Mouse (Mus musculus) erythroblast, embryonic 14.5 days (primary cell): ENCODE data around the gene Serpind1. TPM values are rescaled to one million over a fixed set of nuclear protein-coding genes. Genes with fewer than 3 reads are reported as not detected.
A peak's percentile ranks its signal among the peaks of the same experiment; 100 is the strongest.

ENCODE experiments used
- H3K27me3 ChIP-seq: 2 replicates; pipeline ENCODE4 v1.6.1; 2012; ENCODE audit warnings: inconsistent platforms; ENCODE audit not compliant: control insufficient read depth
- H3K36me3 ChIP-seq: 2 replicates; pipeline ENCODE4 v1.6.1; 2012; ENCODE audit warnings: mild to moderate bottlenecking, inconsistent platforms; ENCODE audit not compliant: control insufficient read depth
- H3K4me1 ChIP-seq: 2 replicates; pipeline ENCODE4 v1.6.1; 2012; ENCODE audit warnings: inconsistent platforms; ENCODE audit not compliant: control insufficient read depth
- H3K4me3 ChIP-seq: replicated peaks from 2 replicates; pipeline ENCODE3; 2012; ENCODE audit warnings: moderate library complexity, mild to moderate bottlenecking, inconsistent platforms
- H3K9me3 ChIP-seq: 2 replicates; pipeline ENCODE4 v1.6.1; 2012; ENCODE audit warnings: low read length, inconsistent platforms, mixed read lengths; ENCODE audit not compliant: control insufficient read depth
- GATA1 ChIP-seq: IDR thresholded peaks from 2 replicates; pipeline ENCODE4 v1.6.1; 2012; ENCODE audit warnings: low read length, inconsistent platforms, mixed read lengths
- TAL1 ChIP-seq: IDR thresholded peaks from 3 replicates; pipeline ENCODE4 v1.6.1; 2012; ENCODE audit warnings: low read length, inconsistent platforms, mixed read lengths
- polyA plus RNA-seq: library from polyadenylated mRNA; stranded (reverse); fragments of >175 nt; gene quantifications from 2 replicates; pipeline ENCODE4 v1.2.3, GENCODE M21; 2012

Serpind1 gene
- polyA plus RNA-seq, 1 experiment, result not detected

GRCm38 (mm10) chr16:17312531-17312930, 18.6 kb upstream of the Serpind1 start:
- no peaks in the 10 kb centered on the region for H3K4me1 ChIP-seq
- H3K27me3 ChIP-seq, result no peaks in the 10 kb centered on the region
- peaks cover 63% of the 10 kb centered on the region for H3K36me3 ChIP-seq
- H3K9me3 ChIP-seq, result no peaks in the 10 kb centered on the region
- TF ChIP-seq TAL1 (no peak), GATA1 (no peak)
- H3K4me3 ChIP-seq, result no peak overlapping the region

DNA sequence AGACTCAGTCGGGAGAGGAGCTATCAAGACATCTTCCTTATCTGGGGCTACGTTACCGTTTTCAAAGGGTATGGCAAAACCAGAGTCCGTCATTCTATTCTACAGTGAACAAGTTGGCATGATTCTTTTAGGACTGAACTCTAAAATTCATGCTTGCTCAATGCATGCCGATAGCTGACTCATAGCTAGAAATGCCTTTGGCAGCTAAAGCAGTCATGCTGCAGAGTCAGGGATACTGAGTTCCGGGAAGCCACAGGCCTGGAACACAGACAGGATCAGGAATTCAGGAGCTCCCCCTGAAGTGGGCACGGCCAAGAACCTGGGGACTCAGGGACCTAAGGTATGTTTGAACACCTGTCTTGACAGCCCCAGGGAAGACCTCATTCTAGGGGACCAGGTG, 14.6 kb upstream of the Serpind1 start:
- Histone ChIP-seq H3K4me3 (no peak overlapping the region), H3K36me3 (peaks cover 51% of the 10 kb centered on the region), H3K4me1 (no peaks in the 10 kb centered on the region), H3K9me3 (no peaks in the 10 kb centered on the region), H3K27me3 (no peaks in the 10 kb centered on the region)
- no peak for TF ChIP-seq TAL1
- no peak for TF ChIP-seq GATA1

- no peak overlapping the region for H3K4me3 ChIP-seq
Observed at GRCm38 (mm10) chr16:17321481-17321880, 9.7 kb upstream of the Serpind1 start.

GRCm38 (mm10) chr16:17324745-17325144, 6.4 kb upstream of the Serpind1 start:
- Histone ChIP-seq H3K9me3 (no peaks in the 10 kb centered on the region), H3K36me3 (peaks cover 28% of the 10 kb centered on the region), H3K4me1 (no peaks in the 10 kb centered on the region), H3K4me3 (no peak overlapping the region), H3K27me3 (no peaks in the 10 kb centered on the region)
- no peak for TF ChIP-seq GATA1
- no peak for TF ChIP-seq TAL1

More at GRCm38 (mm10) chr16:17321481-17321880, 9.7 kb upstream of the Serpind1 start:
- Histone ChIP-seq H3K9me3 (no peaks in the 10 kb centered on the region), H3K27me3 (no peaks in the 10 kb centered on the region), H3K36me3 (peaks cover 47% of the 10 kb centered on the region), H3K4me1 (no peaks in the 10 kb centered on the region)
- TF ChIP-seq TAL1 (no peak), GATA1 (no peak)

DNA sequence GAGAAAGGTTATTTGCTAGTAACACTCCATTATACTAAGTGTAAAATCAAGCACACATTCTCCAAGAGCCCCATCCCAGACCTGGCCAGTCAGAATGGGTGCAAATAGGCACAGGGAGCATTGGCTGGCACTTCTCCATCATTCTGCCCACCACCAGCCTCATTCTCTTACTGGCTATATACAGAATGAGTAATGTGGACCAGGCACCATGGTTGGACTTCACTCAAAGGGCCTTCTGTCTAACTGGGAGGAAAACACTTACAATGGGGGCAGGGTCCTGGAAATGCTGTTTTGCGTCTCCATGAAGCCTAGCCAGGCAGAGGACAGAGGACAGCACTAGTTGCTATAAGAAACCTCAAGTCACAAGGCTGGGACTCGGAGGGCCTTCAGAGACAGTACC, 5.1 kb upstream of the Serpind1 start:
- no peak overlapping the region for H3K4me3 ChIP-seq
- no peaks in the 10 kb centered on the region for H3K9me3 ChIP-seq
- TF ChIP-seq TAL1 (no peak), GATA1 (no peak)
- peaks cover 28% of the 10 kb centered on the region for H3K36me3 ChIP-seq
- no peaks in the 10 kb centered on the region for H3K27me3 ChIP-seq
- no peaks in the 10 kb centered on the region for H3K4me1 ChIP-seq

- no peaks in the 10 kb centered on the region for H3K9me3 ChIP-seq
- H3K36me3 ChIP-seq, result peaks cover 10% of the 10 kb centered on the region
Observed at GRCm38 (mm10) chr16:17329848-17330570, 1.2 kb upstream of the Serpind1 start.

DNA sequence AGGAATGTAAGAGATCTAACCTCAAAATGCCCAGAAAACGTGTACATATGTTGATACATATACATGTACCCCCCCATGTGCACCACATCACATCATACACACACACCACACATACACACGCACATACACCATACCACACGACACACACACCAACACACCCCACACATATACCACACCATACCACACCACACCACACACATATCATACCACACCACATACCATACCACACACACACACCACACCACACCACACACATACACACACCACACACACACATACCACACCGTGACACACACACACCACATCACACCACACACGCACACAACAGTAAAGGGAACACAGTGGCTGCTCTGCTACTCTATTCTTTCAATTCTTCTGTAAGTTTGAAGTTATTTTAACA, 684 bp downstream of the Serpind1 start:
- TF ChIP-seq GATA1 (no peak), TAL1 (no peak)
- Histone ChIP-seq H3K36me3 (peaks cover 8% of the 10 kb centered on the region), H3K4me3 (peak overlapping the region; percentile 57)

More at GRCm38 (mm10) chr16:17329848-17330570, 1.2 kb upstream of the Serpind1 start:
- no peak for TF ChIP-seq TAL1
- no peak for TF ChIP-seq GATA1
- Histone ChIP-seq H3K4me1 (no peaks in the 10 kb centered on the region), H3K27me3 (no peaks in the 10 kb centered on the region), H3K4me3 (no peak overlapping the region)

DNA sequence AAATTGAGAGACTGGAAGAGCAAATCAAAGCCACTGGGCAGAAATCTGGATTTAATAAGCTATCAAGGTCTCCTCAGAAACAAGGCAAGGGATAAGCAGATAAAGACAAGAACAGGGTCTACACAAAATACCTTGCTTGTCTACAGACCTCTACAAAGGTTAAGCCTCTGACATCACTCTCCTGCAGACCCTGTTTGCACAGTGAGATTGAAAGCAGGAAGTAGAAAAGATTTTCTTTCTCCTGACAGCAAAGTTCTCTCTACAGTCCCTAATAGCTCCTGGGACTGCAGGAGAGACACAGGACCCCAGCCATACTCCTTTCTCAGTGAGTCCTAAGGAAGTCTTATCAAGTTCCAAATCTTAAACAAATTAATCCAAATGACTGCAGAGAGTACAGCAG, 3.4 kb downstream of the Serpind1 start:
- Histone ChIP-seq H3K4me3 (no peak overlapping the region), H3K9me3 (no peaks in the 10 kb centered on the region), H3K27me3 (no peaks in the 10 kb centered on the region), H3K36me3 (peaks cover 17% of the 10 kb centered on the region), H3K4me1 (no peaks in the 10 kb centered on the region)
- TF ChIP-seq TAL1 (no peak), GATA1 (no peak)

More for the DNA sequence above, 684 bp downstream of the Serpind1 start:
- no peaks in the 10 kb centered on the region for H3K27me3 ChIP-seq
- H3K9me3 ChIP-seq, result no peaks in the 10 kb centered on the region
- no peaks in the 10 kb centered on the region for H3K4me1 ChIP-seq

DNA sequence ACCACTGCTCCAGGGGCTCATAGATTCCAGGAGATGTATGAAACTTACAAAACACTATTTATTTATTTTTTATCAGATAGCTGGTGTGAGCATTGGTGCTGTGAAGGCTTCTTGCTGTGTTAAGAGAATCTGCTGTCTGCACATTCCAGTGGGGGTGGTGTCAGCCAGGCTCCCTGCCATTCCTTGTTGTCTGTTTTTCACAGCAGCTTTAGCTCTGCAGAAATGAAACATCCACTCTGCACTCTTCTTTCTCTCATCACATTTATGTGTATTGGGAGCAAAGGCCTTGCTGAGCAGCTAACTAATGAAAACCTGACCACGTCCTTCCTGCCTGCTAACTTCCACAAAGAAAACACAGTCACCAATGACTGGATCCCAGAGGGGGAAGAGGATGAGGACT, 4.9 kb downstream of the Serpind1 start:
- H3K27me3 ChIP-seq, result no peaks in the 10 kb centered on the region
- peaks cover 24% of the 10 kb centered on the region for H3K36me3 ChIP-seq
- TF ChIP-seq GATA1 (no peak), TAL1 (no peak)
- no peak overlapping the region for H3K4me3 ChIP-seq
- H3K4me1 ChIP-seq, result no peaks in the 10 kb centered on the region
- H3K9me3 ChIP-seq, result no peaks in the 10 kb centered on the region

DNA sequence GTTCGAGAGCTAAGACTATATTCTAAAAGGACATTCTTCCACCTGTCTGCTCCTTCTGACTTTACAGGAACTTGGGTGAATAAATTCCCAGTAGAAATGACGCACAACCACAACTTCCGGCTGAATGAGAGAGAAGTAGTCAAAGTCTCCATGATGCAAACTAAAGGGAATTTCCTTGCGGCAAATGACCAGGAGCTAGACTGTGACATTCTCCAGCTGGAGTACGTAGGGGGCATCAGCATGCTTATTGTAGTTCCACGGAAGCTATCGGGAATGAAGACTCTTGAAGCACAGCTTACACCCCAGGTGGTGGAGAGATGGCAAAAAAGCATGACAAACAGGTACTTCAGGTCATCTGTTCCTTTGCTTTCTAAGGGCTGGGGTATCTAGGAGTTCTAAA, 8.5 kb downstream of the Serpind1 start:
- Histone ChIP-seq H3K27me3 (no peaks in the 10 kb centered on the region), H3K4me1 (peaks cover 3% of the 10 kb centered on the region; the same call in 1 of the 2 replicates), H3K4me3 (no peak overlapping the region), H3K36me3 (peaks cover 51% of the 10 kb centered on the region), H3K9me3 (no peaks in the 10 kb centered on the region)
- no peak for TF ChIP-seq GATA1
- TF ChIP-seq TAL1, result no peak
